Mouse (Mus musculus) liver, postnatal 0 days (tissue): ENCODE data around the gene Zfp503. TPM values are rescaled to one million over a fixed set of nuclear protein-coding genes. Genes with fewer than 3 reads are reported as not detected.

Experiments used
- ATAC-seq: fragments of 200-750 bp; cut with Nextera tagmentation; 2 replicates; pipeline ENCODE4 v1.8.0; 2017; ENCODE audit warnings: mild to moderate bottlenecking, moderate library complexity
- DNase-seq: peaks from one replicate; pipeline ENCODE4 v3.0.0-alpha.2; 2016
- H3K27ac ChIP-seq: fragments of 300-500 bp; sonication (generic); 2 replicates; pipeline ENCODE4 v1.5.1; 2014; ENCODE audit warnings: antibody characterized with exemption, moderate library complexity, mild to moderate bottlenecking, low read depth
- H3K27me3 ChIP-seq: fragments of 300-500 bp; sonication (generic); 2 replicates; pipeline ENCODE4 v1.6.1; 2014; ENCODE audit warnings: low read length, control low read depth, mixed read lengths; ENCODE audit not compliant: insufficient read depth
- H3K36me3 ChIP-seq: fragments of 300-500 bp; sonication (generic); replicated peaks from 2 replicates; pipeline ENCODE4 v1.6.1; 2014; ENCODE audit warnings: mild to moderate bottlenecking, control low read depth, low read length, moderate library complexity, mixed read lengths; ENCODE audit not compliant: insufficient read depth
- H3K4me1 ChIP-seq: fragments of 300-500 bp; sonication (generic); 2 replicates; pipeline ENCODE4 v1.6.1; 2014; ENCODE audit warnings: antibody characterized with exemption, mild to moderate bottlenecking, control low read depth; ENCODE audit not compliant: insufficient read depth
- H3K4me2 ChIP-seq: fragments of 300-500 bp; sonication (generic); 2 replicates; pipeline ENCODE4 v1.6.1; 2014; ENCODE audit warnings: low read depth, mild to moderate bottlenecking, low read length, moderate library complexity, mixed read lengths
- H3K4me3 ChIP-seq: fragments of 300-500 bp; sonication (generic); 2 replicates; pipeline ENCODE4 v1.5.1; 2014; ENCODE audit warnings: low read depth, low read length
- H3K9ac ChIP-seq: fragments of 300-500 bp; sonication (generic); replicated peaks from 2 replicates; pipeline ENCODE4 v1.6.1; 2014; ENCODE audit warnings: mild to moderate bottlenecking, moderate library complexity
- H3K9me3 ChIP-seq: fragments of 300-500 bp; sonication (generic); 2 replicates; pipeline ENCODE4 v1.6.1; 2016; ENCODE audit warnings: mild to moderate bottlenecking, control low read depth, low read length, mixed read lengths
- CTCF ChIP-seq: sonication (generic); IDR thresholded peaks from 2 replicates; pipeline ENCODE4 v1.5.1; 2016; ENCODE audit warnings: antibody characterized with exemption, low read depth
- EP300 ChIP-seq: IDR thresholded peaks from 2 replicates; pipeline ENCODE4 v1.6.1; 2016; ENCODE audit warnings: antibody characterized with exemption, low read depth, mild to moderate bottlenecking
- WGBS: fragments of 180-500 bp; shearing (Covaris S2); extraction: QIAGEN DNeasy Blood & Tissue Kit; methylation state at CpG from one replicate; pipeline ENCODE4 v1.1.7; 2014; ENCODE audit not compliant: insufficient replicate concordance; 5-methylcytosine and 5-hydroxymethylcytosine counted together
- microRNA-seq: library from miRNA; unstranded; fragments of <30 nt; microRNA quantifications from one replicate; pipeline ENCODE4, GENCODE M21; 2016
- polyA plus RNA-seq: library from polyadenylated mRNA; unstranded; fragments of >200 nt; fragmentation: Nextera tagmentation; extraction: Ambion mirVana; gene quantifications from 2 replicates; pipeline ENCODE4 v1.2.1, GENCODE M21; 2015

Zfp503 gene
- polyA plus RNA-seq, 1 experiment from 2014 or later: 0.99 TPM

GRCm38 (mm10) chr14:21936102-21936630 is 53.2 kb downstream of the Zfp503 start:
- WGBS: 68% methylated on average over 6 of the region's 6 CpGs
- Histone ChIP-seq H3K9ac (no peak overlapping the region), H3K4me3 (no peak overlapping the region), H3K27me3 (no peaks in the 10 kb centered on the region), H3K27ac (no peak overlapping the region), H3K4me1 (no peaks in the 10 kb centered on the region), H3K36me3 (no peaks in the 10 kb centered on the region), H3K4me2 (no peak overlapping the region), H3K9me3 (no peaks in the 10 kb centered on the region)
- ATAC-seq: no peak
- no peak for TF ChIP-seq EP300
- no peak for TF ChIP-seq CTCF
- no peak for DNase-seq

Small RNA genes within 50 kb of the gene (microRNA-seq; reads per million reads assigned to microRNA genes)
- gene Gm27532: not detected

Other genes with a start within 250 kb of the Zfp503 start
- 3.8 and 4.1 TPM in 2 replicates for gene Samd8, start 239.1 kb downstream of the Zfp503 start, polyA plus RNA-seq
- 0.24 TPM in 1 of 2 replicates, not detected in the other for gene Dusp13, start 238.4 kb downstream of the Zfp503 start, polyA plus RNA-seq
- gene Vdac2, start 164.4 kb downstream of the Zfp503 start, polyA plus RNA-seq: 128 and 129 TPM in 2 replicates
- gene Comtd1, start 140.6 kb downstream of the Zfp503 start, polyA plus RNA-seq: 14.2 TPM in 2 replicates
- gene Lrmda, start 30.1 kb upstream of the Zfp503 start, polyA plus RNA-seq: 0.15 and 0.28 TPM in 2 replicates